7 mouse cellular contexts compared by ENCODE assay signal in the genomic region with DNA sequence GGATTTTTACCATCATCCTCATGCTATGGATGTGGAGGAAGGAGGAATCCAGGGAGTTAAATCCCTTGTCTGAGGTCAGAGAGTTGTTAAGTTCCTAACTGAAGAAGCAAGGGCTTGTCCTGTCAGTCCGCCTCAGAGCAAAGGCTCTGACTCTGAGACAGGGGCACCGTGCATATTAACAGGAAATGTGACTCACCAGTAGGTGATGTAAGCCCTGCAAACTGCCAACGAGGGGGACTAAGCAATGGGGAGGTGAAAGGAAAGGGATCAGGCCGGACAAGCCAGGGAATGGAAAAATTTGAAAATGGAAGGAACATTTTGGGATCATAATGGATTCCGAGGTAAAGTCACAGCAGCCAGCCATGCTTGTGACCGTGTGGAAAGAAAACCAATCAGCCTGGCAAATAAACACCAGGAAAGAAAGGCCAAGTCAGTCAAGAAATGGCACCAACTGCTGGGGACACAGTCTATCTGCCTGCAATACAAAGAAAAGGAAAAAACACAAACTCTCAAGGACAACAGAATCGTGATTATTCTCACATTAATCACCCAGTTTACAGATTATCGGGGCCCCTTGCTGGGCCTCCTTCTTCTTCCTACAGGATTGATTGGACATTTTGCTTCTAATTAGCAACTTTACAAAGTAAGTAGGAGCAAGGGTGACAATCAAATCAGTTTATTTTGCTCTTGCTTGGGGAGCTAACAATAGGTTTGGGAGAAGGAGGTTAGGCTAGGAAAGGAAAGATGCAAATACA.
DNase-seq lines count a peak whose midpoint lies in the region.

No protein-coding gene starts in this region.

- peak; percentile 6 to 8 for DNase-seq in urinary bladder, adult 18-20 months (ENCODE audit: low spot score in 2 of 2)
- no peak for DNase-seq in urinary bladder, postnatal 10 days (ENCODE audit: low spot score)
- peak; percentile 10 for DNase-seq in embryo, embryonic 9.5 days (ENCODE audit: extremely low spot score)
- DNase-seq in heart, postnatal 36 days = peak; percentile 33 to 34
- DNase-seq in yolk sac, embryonic 10.5 days (ENCODE audit: low spot score) = peak; percentile 2
- no peak for DNase-seq in ovary, postnatal 10 days (ENCODE audit: low spot score)
- no peak for DNase-seq in layer of hippocampus, postnatal 10 days (ENCODE audit: low spot score in 2 of 2)

- intact Hi-C loops in heart, postnatal 36 days (cut with DNase I) = loop anchor here (5.0 kb wide), 2 partner anchors 33 to 102 kb away; partner anchors contain the start of gene Prkd1

Comparison
In these comparisons a context has a peak if more than half of its experiments do, and no peak if none do; other contexts are left out.
1. DNase-seq: peak in urinary bladder, adult 18-20 months (2 of 2), embryo, embryonic 9.5 days (single experiment), heart, postnatal 36 days (2 of 2) and yolk sac, embryonic 10.5 days (single experiment); none in urinary bladder, postnatal 10 days (single experiment), ovary, postnatal 10 days (single experiment) and layer of hippocampus, postnatal 10 days (0 of 2).